ENCODE assay signal across 8 mouse cellular contexts in genomic region chr4:126058997-126059362, GRCm38 (mm10). TPM values are rescaled to one million over a fixed set of nuclear protein-coding genes. Genes with fewer than 3 reads are reported as not detected.
DNase-seq lines count a peak whose midpoint lies in the region; ATAC-seq and TF ChIP-seq lines count a peak whose summit lies in the region.

No protein-coding gene starts in this region.

- H3K9me3 ChIP-seq in heart, embryonic 13.5 days, result no peaks in the 10 kb centered on the region
- no peaks in the 10 kb centered on the region for H3K9me3 ChIP-seq in MEL (replicated peaks; ENCODE audit: insufficient read depth, low read length)
- H3K9me3 ChIP-seq in hindbrain, embryonic 11.5 days (ENCODE audit: control insufficient read depth, low read length), result no peaks in the 10 kb centered on the region
- H3K9me3 ChIP-seq in liver, embryonic 11.5 days (ENCODE audit: control insufficient read depth, low read length), result no peaks in the 10 kb centered on the region
- H3K9me3 ChIP-seq in stomach, embryonic 14.5 days (ENCODE audit: control insufficient read depth, low read depth, low read length), result no peaks in the 10 kb centered on the region

- no peak for TF ChIP-seq RAD21 in MEL (IDR thresholded peaks at IDR 0.05; ENCODE audit: low read depth, low read length)

- no peak for TF ChIP-seq CTCF in MEL (IDR thresholded peaks at IDR 0.05 in 2 of 3, conservative IDR thresholded peaks at IDR 0.05 in 1 of 3; ENCODE audit: control insufficient read depth in 1 of 3, insufficient read depth in 1 of 3, low read depth in 2 of 3, low read length in 3 of 3, poor library complexity in 1 of 3, severe bottlenecking in 1 of 3)

- H3K4me1 ChIP-seq in heart, embryonic 13.5 days, result peaks cover 14% of the 10 kb centered on the region
- peaks cover 0 to 7% of the 10 kb centered on the region in 2 experiments; a peak in 3 of 4 replicates for H3K4me1 ChIP-seq in MEL (ENCODE audit: control insufficient read depth in 1 of 2, insufficient read depth in 2 of 2, low read length in 2 of 2)
- no peaks in the 10 kb centered on the region; the same call in 1 of the 2 replicates for H3K4me1 ChIP-seq in hindbrain, embryonic 11.5 days (replicated peaks; ENCODE audit: control insufficient read depth, insufficient read depth, low read length)
- peaks cover 12% of the 10 kb centered on the region for H3K4me1 ChIP-seq in liver, embryonic 11.5 days (replicated peaks; ENCODE audit: control insufficient read depth, insufficient read depth, low read length)
- H3K4me1 ChIP-seq in stomach, embryonic 14.5 days (ENCODE audit: control insufficient read depth, insufficient read depth, low read length), result 0 out of 2 replicates have a peak, but pooled peaks cover 10% of the 10 kb centered on the region

- 36% methylated on average over 9 of the region's 9 CpGs for WGBS in heart, embryonic 13.5 days
- 39% methylated on average over 9 of the region's 9 CpGs for WGBS in hindbrain, embryonic 11.5 days
- 43% methylated on average over 9 of the region's 9 CpGs for WGBS in liver, embryonic 11.5 days
- 43% methylated on average over 9 of the region's 9 CpGs for WGBS in stomach, embryonic 14.5 days

- H3K4me2 ChIP-seq in heart, embryonic 13.5 days, result peak overlapping the region; percentile 95
- H3K4me2 ChIP-seq in hindbrain, embryonic 11.5 days (replicated peaks; ENCODE audit: low read depth, low read length), result peak overlapping the region; percentile 75
- peak overlapping the region; percentile 96 for H3K4me2 ChIP-seq in liver, embryonic 11.5 days
- peak overlapping the region; percentile 60 for H3K4me2 ChIP-seq in stomach, embryonic 14.5 days (replicated peaks; ENCODE audit: low read depth, low read length)

- H3K27ac ChIP-seq in heart, embryonic 13.5 days (replicated peaks), result no peak overlapping the region
- H3K27ac ChIP-seq in MEL (ENCODE audit: control insufficient read depth, low read depth, low read length), result no peak overlapping the region
- 0 out of 2 replicates have a peak overlapping the region, but pooled peaks have one; percentile 10 for H3K27ac ChIP-seq in hindbrain, embryonic 11.5 days (ENCODE audit: low read depth, low read length)
- H3K27ac ChIP-seq in liver, embryonic 11.5 days (ENCODE audit: low read depth, low read length), result no peak overlapping the region
- H3K27ac ChIP-seq in stomach, embryonic 14.5 days (ENCODE audit: low read length), result no peak overlapping the region

- H3K9ac ChIP-seq in heart, embryonic 13.5 days, result peak overlapping the region; percentile 80
- peak overlapping the region; percentile 57 for H3K9ac ChIP-seq in MEL (ENCODE audit: control insufficient read depth, low read depth, low read length, poor library complexity, severe bottlenecking)
- H3K9ac ChIP-seq in hindbrain, embryonic 11.5 days (ENCODE audit: low read depth, low read length), result peak overlapping the region; percentile 73
- H3K9ac ChIP-seq in liver, embryonic 11.5 days (ENCODE audit: low read depth, low read length), result peak overlapping the region; percentile 57
- H3K9ac ChIP-seq in stomach, embryonic 14.5 days (replicated peaks; ENCODE audit: low read depth, low read length), result peak overlapping the region; percentile 33

- no peaks in the 10 kb centered on the region; the same call in 1 of the 2 replicates for H3K79me2 ChIP-seq in MEL (ENCODE audit: control insufficient read depth, insufficient read depth, low read length, poor library complexity)

- TF ChIP-seq POLR2A in MEL (IDR thresholded peaks at IDR 0.05; ENCODE audit: control insufficient read depth in 1 of 2, insufficient read depth in 1 of 2, low read depth in 1 of 2, low read length in 2 of 2, poor library complexity in 1 of 2), result no peak

- H3K27me3 ChIP-seq in heart, embryonic 13.5 days (replicated peaks), result no peaks in the 10 kb centered on the region
- H3K27me3 ChIP-seq in MEL (ENCODE audit: control insufficient read depth in 1 of 2, insufficient read depth in 2 of 2, low read length in 2 of 2), result no peaks in the 10 kb centered on the region
- H3K27me3 ChIP-seq in hindbrain, embryonic 11.5 days (ENCODE audit: control insufficient read depth, insufficient read depth, low read length), result no peaks in the 10 kb centered on the region
- H3K27me3 ChIP-seq in liver, embryonic 11.5 days (replicated peaks; ENCODE audit: control insufficient read depth, insufficient read depth, low read length), result no peaks in the 10 kb centered on the region
- H3K27me3 ChIP-seq in stomach, embryonic 14.5 days (ENCODE audit: control insufficient read depth, insufficient read depth, low read length), result no peaks in the 10 kb centered on the region

- no peak for TF ChIP-seq EP300 in MEL (IDR thresholded peaks at IDR 0.05; ENCODE audit: low read depth in 1 of 2, low read length in 2 of 2)

- no peak for DNase-seq in heart, postnatal 14 days
- DNase-seq in MEL (ENCODE audit: low read depth, low spot score), result no peak
- no peak for DNase-seq in hindbrain, embryonic 11.5 days (ENCODE audit: low spot score)
- DNase-seq in liver, embryonic 11.5 days (ENCODE audit: low spot score), result no peak
- DNase-seq in cerebellum, postnatal 4 days (ENCODE audit: low spot score in 2 of 2), result no peak
- DNase-seq in T-cell, adult 2 months (ENCODE audit: low spot score), result no peak

- ATAC-seq in heart, embryonic 13.5 days (ENCODE audit: extremely low read depth, insufficient number of reproducible peaks, low FRiP score, low TSS enrichment), result no peak
- no peak for ATAC-seq in hindbrain, embryonic 11.5 days (ENCODE audit: low FRiP score)
- no peak for ATAC-seq in liver, embryonic 11.5 days (replicated peaks; ENCODE audit: low FRiP score)
- no peak for ATAC-seq in stomach, embryonic 14.5 days (ENCODE audit: insufficient number of reproducible peaks, insufficient read depth, low FRiP score, low read depth)

- peak overlapping the region; percentile 72 for H3K4me3 ChIP-seq in heart, embryonic 13.5 days
- peak overlapping the region; percentile 61 to 76; a peak in 3 of 4 replicates for H3K4me3 ChIP-seq in MEL (ENCODE audit: control insufficient read depth in 1 of 2, insufficient read depth in 1 of 2, low read depth in 2 of 2, low read length in 2 of 2)
- H3K4me3 ChIP-seq in hindbrain, embryonic 11.5 days (ENCODE audit: low read depth, low read length), result peak overlapping the region; percentile 74
- H3K4me3 ChIP-seq in liver, embryonic 11.5 days (ENCODE audit: low read depth, low read length), result peak overlapping the region; percentile 69
- peak overlapping the region; percentile 51 for H3K4me3 ChIP-seq in stomach, embryonic 14.5 days (ENCODE audit: low read depth, low read length)

- peaks cover 26% of the 10 kb centered on the region for H3K36me3 ChIP-seq in heart, embryonic 13.5 days
- no peaks in the 10 kb centered on the region; a peak in 1 of 4 replicates for H3K36me3 ChIP-seq in MEL (ENCODE audit: control insufficient read depth in 1 of 2, insufficient read depth in 2 of 2, low read length in 2 of 2)
- H3K36me3 ChIP-seq in hindbrain, embryonic 11.5 days (ENCODE audit: control insufficient read depth, insufficient read depth, low read length), result 0 out of 2 replicates have a peak, but pooled peaks cover 3% of the 10 kb centered on the region
- H3K36me3 ChIP-seq in liver, embryonic 11.5 days (ENCODE audit: control insufficient read depth, insufficient read depth, low read length), result peaks cover 12% of the 10 kb centered on the region
- peaks cover 9% of the 10 kb centered on the region; the same call in 1 of the 2 replicates for H3K36me3 ChIP-seq in stomach, embryonic 14.5 days (ENCODE audit: control insufficient read depth, insufficient read depth, low read length)

- intact Hi-C loops in heart, postnatal 14 days (cut with DNase I), result no loop called here

RNA-seq across cellular contexts. Expression of gene Oscp1, which starts 0.6 kb away (rescaled TPM):
- polyA plus RNA-seq in heart, embryonic 13.5 days (2015; fragmentation: Nextera tagmentation; extraction: Ambion mirVana), result 6.4 and 7.7 TPM in 2 replicates
- total RNA-seq in heart, postnatal 14 days (2021), result 1 to 10 TPM; 1.8 to 2.4 TPM
- 4.2 and 5.7 TPM in 2 replicates for total RNA-seq in MEL (2012; rRNA removed)
- polyA plus RNA-seq in MEL (2012; ENCODE audit: insufficient read depth in 1 of 2, insufficient read length in 2 of 2, low read depth in 1 of 2, low replicate concordance in 2 of 2, missing spikeins in 1 of 2), result 1 to 10 TPM in 1 of 2 experiments, not detected in 1; 7.6 TPM
- polyA plus RNA-seq in hindbrain, embryonic 11.5 days (2014; fragmentation: Nextera tagmentation; extraction: Ambion mirVana), result 26.4 and 27.1 TPM in 2 replicates
- polyA plus RNA-seq in liver, embryonic 11.5 days (2014; fragmentation: Nextera tagmentation; extraction: Ambion mirVana), result 6.6 TPM in 2 replicates
- 13.3 and 16.0 TPM in 2 replicates for polyA plus RNA-seq in stomach, embryonic 14.5 days (2014; fragmentation: Nextera tagmentation; extraction: Ambion mirVana)

RNA-seq across cellular contexts. Expression of gene Mrps15, which starts 12.3 kb away (rescaled TPM):
- 129 and 137 TPM in 2 replicates for polyA plus RNA-seq in heart, embryonic 13.5 days (2015; fragmentation: Nextera tagmentation; extraction: Ambion mirVana)
- total RNA-seq in heart, postnatal 14 days (2021), result 10 to 100 TPM; 65.6 to 66.3 TPM
- 91.5 and 92.9 TPM in 2 replicates for total RNA-seq in MEL (2012; rRNA removed)
- 100 to 1,000 TPM in 1 of 2 experiments, not detected in 1; 157 TPM for polyA plus RNA-seq in MEL (2012; ENCODE audit: insufficient read depth in 1 of 2, insufficient read length in 2 of 2, low read depth in 1 of 2, low replicate concordance in 2 of 2, missing spikeins in 1 of 2)
- polyA plus RNA-seq in hindbrain, embryonic 11.5 days (2014; fragmentation: Nextera tagmentation; extraction: Ambion mirVana), result 139 and 155 TPM in 2 replicates
- polyA plus RNA-seq in liver, embryonic 11.5 days (2014; fragmentation: Nextera tagmentation; extraction: Ambion mirVana), result 186 and 190 TPM in 2 replicates
- polyA plus RNA-seq in stomach, embryonic 14.5 days (2014; fragmentation: Nextera tagmentation; extraction: Ambion mirVana), result 137 and 148 TPM in 2 replicates

RNA-seq across cellular contexts. Expression of gene Csf3r, which starts 34.6 kb away (rescaled TPM):
- 0.43 and 0.69 TPM in 2 replicates for polyA plus RNA-seq in heart, embryonic 13.5 days (2015; fragmentation: Nextera tagmentation; extraction: Ambion mirVana)
- total RNA-seq in heart, postnatal 14 days (2021), result 1 to 10 TPM in 1 of 2 experiments, under 1 TPM in 1; 0.67 to 2.1 TPM
- total RNA-seq in MEL (2012; rRNA removed), result not detected in 2 replicates
- under 1 TPM in 1 of 2 experiments, not detected in 1; 0.06 TPM for polyA plus RNA-seq in MEL (2012; ENCODE audit: insufficient read depth in 1 of 2, insufficient read length in 2 of 2, low read depth in 1 of 2, low replicate concordance in 2 of 2, missing spikeins in 1 of 2)
- 0.63 TPM in 1 of 2 replicates, not detected in the other for polyA plus RNA-seq in hindbrain, embryonic 11.5 days (2014; fragmentation: Nextera tagmentation; extraction: Ambion mirVana)
- polyA plus RNA-seq in liver, embryonic 11.5 days (2014; fragmentation: Nextera tagmentation; extraction: Ambion mirVana), result 2.4 and 3.1 TPM in 2 replicates
- polyA plus RNA-seq in stomach, embryonic 14.5 days (2014; fragmentation: Nextera tagmentation; extraction: Ambion mirVana), result 0.45 and 1.1 TPM in 2 replicates

RNA-seq across cellular contexts. Expression of gene Lsm10, which starts 37.4 kb away (rescaled TPM):
- 35.2 and 48.6 TPM in 2 replicates for polyA plus RNA-seq in heart, embryonic 13.5 days (2015; fragmentation: Nextera tagmentation; extraction: Ambion mirVana)
- 10 to 100 TPM in 1 of 2 experiments, 1 to 10 TPM in 1; 9.2 to 12.8 TPM for total RNA-seq in heart, postnatal 14 days (2021)
- 33.9 and 35.0 TPM in 2 replicates for total RNA-seq in MEL (2012; rRNA removed)
- 10 to 100 TPM in 1 of 2 experiments, not detected in 1; 49.6 TPM for polyA plus RNA-seq in MEL (2012; ENCODE audit: insufficient read depth in 1 of 2, insufficient read length in 2 of 2, low read depth in 1 of 2, low replicate concordance in 2 of 2, missing spikeins in 1 of 2)
- 44.1 and 45.5 TPM in 2 replicates for polyA plus RNA-seq in hindbrain, embryonic 11.5 days (2014; fragmentation: Nextera tagmentation; extraction: Ambion mirVana)
- 46.6 and 53.3 TPM in 2 replicates for polyA plus RNA-seq in liver, embryonic 11.5 days (2014; fragmentation: Nextera tagmentation; extraction: Ambion mirVana)
- polyA plus RNA-seq in stomach, embryonic 14.5 days (2014; fragmentation: Nextera tagmentation; extraction: Ambion mirVana), result 57.5 and 58.4 TPM in 2 replicates

RNA-seq across cellular contexts. Expression of gene Stk40, which starts 44.8 kb away (rescaled TPM):
- 26.4 and 26.6 TPM in 2 replicates for polyA plus RNA-seq in heart, embryonic 13.5 days (2015; fragmentation: Nextera tagmentation; extraction: Ambion mirVana)
- total RNA-seq in heart, postnatal 14 days (2021), result 10 to 100 TPM; 28.0 to 29.5 TPM
- total RNA-seq in MEL (2012; rRNA removed), result 16.8 and 30.4 TPM in 2 replicates
- polyA plus RNA-seq in MEL (2012; ENCODE audit: insufficient read depth in 1 of 2, insufficient read length in 2 of 2, low read depth in 1 of 2, low replicate concordance in 2 of 2, missing spikeins in 1 of 2), result 100 to 1,000 TPM in 1 of 2 experiments, 10 to 100 TPM in 1; 79.4 to 270 TPM
- polyA plus RNA-seq in hindbrain, embryonic 11.5 days (2014; fragmentation: Nextera tagmentation; extraction: Ambion mirVana), result 19.0 and 26.0 TPM in 2 replicates
- 24.4 and 26.7 TPM in 2 replicates for polyA plus RNA-seq in liver, embryonic 11.5 days (2014; fragmentation: Nextera tagmentation; extraction: Ambion mirVana)
- polyA plus RNA-seq in stomach, embryonic 14.5 days (2014; fragmentation: Nextera tagmentation; extraction: Ambion mirVana), result 20.0 and 23.6 TPM in 2 replicates
